Mouse (Mus musculus): ENCODE results near the gene Vangl2. TPM values are rescaled to one million over a fixed set of nuclear protein-coding genes. Genes with fewer than 3 reads are reported as not detected.
A peak's percentile ranks its signal among the peaks of the same experiment; 100 is the strongest.

The Vangl2 gene
- total RNA-seq, 2 experiments from 2014 or later = 0.42 to 1.6 TPM

GRCm38 (mm10) chr1:172010042-172010824 lies 18.0 kb downstream of the Vangl2 start:
- ATAC-seq (replicated peaks; ENCODE audit: low FRiP score, low TSS enrichment, poor library complexity, severe bottlenecking) = no peak

GRCm38 (mm10) chr1:172009406-172009805 lies 18.8 kb downstream of the Vangl2 start:
- ATAC-seq (replicated peaks; ENCODE audit: low FRiP score, low TSS enrichment, poor library complexity, severe bottlenecking) = no peak

- no peak for ATAC-seq (replicated peaks; ENCODE audit: low FRiP score, low TSS enrichment, poor library complexity, severe bottlenecking)
Observed at GRCm38 (mm10) chr1:172008351-172008750, 19.9 kb downstream of the Vangl2 start.

- ATAC-seq (replicated peaks; ENCODE audit: low FRiP score, low TSS enrichment, poor library complexity, severe bottlenecking) = no peak
Observed at GRCm38 (mm10) chr1:172007761-172008160, 20.5 kb downstream of the Vangl2 start.

- ATAC-seq (replicated peaks; ENCODE audit: low FRiP score, low TSS enrichment, poor library complexity, severe bottlenecking) = no peak
Observed at GRCm38 (mm10) chr1:172001665-172002064, 26.6 kb downstream of the Vangl2 start.

- ATAC-seq (replicated peaks; ENCODE audit: low FRiP score, low TSS enrichment, poor library complexity, severe bottlenecking) = peak; percentile 84
Observed at GRCm38 (mm10) chr1:172000641-172001040, 27.6 kb downstream of the Vangl2 start.

- no peak for ATAC-seq (replicated peaks; ENCODE audit: low FRiP score, low TSS enrichment, poor library complexity, severe bottlenecking)
Observed at GRCm38 (mm10) chr1:171998820-171999597, 29.2 kb downstream of the Vangl2 start.

GRCm38 (mm10) chr1:171996701-171997100 lies 31.5 kb downstream of the Vangl2 start:
- no peak for ATAC-seq (replicated peaks; ENCODE audit: low FRiP score, low TSS enrichment, poor library complexity, severe bottlenecking)

- peak; percentile 81 for ATAC-seq (replicated peaks; ENCODE audit: low FRiP score, low TSS enrichment, poor library complexity, severe bottlenecking)
Observed at GRCm38 (mm10) chr1:171994918-171995715, 33.1 kb downstream of the Vangl2 start.

GRCm38 (mm10) chr1:171994501-171994900 lies 33.7 kb downstream of the Vangl2 start:
- no peak for ATAC-seq (replicated peaks; ENCODE audit: low FRiP score, low TSS enrichment, poor library complexity, severe bottlenecking)

- ATAC-seq (replicated peaks; ENCODE audit: low FRiP score, low TSS enrichment, poor library complexity, severe bottlenecking) = no peak
Observed at GRCm38 (mm10) chr1:171992901-171993530, 35.2 kb downstream of the Vangl2 start.

GRCm38 (mm10) chr1:171991883-171992282 lies 36.4 kb downstream of the Vangl2 start:
- ATAC-seq (replicated peaks; ENCODE audit: low FRiP score, low TSS enrichment, poor library complexity, severe bottlenecking) = no peak

- ATAC-seq (replicated peaks; ENCODE audit: low FRiP score, low TSS enrichment, poor library complexity, severe bottlenecking) = no peak
Observed at GRCm38 (mm10) chr1:171984121-171984520, 44.1 kb downstream of the Vangl2 start.

- ATAC-seq (replicated peaks; ENCODE audit: low FRiP score, low TSS enrichment, poor library complexity, severe bottlenecking) = peak; percentile 52; the same call in 1 of the 2 replicates
Observed at GRCm38 (mm10) chr1:171983372-171984001, 44.8 kb downstream of the Vangl2 start.

- no peak for ATAC-seq (replicated peaks; ENCODE audit: low FRiP score, low TSS enrichment, poor library complexity, severe bottlenecking)
Observed at GRCm38 (mm10) chr1:171982740-171983139, 45.5 kb downstream of the Vangl2 start.

- no peak for ATAC-seq (replicated peaks; ENCODE audit: low FRiP score, low TSS enrichment, poor library complexity, severe bottlenecking)
Observed at GRCm38 (mm10) chr1:171982170-171982569, 46.1 kb downstream of the Vangl2 start.

GRCm38 (mm10) chr1:171979969-171980730 lies 48.1 kb downstream of the Vangl2 start:
- no peak for ATAC-seq (replicated peaks; ENCODE audit: low FRiP score, low TSS enrichment, poor library complexity, severe bottlenecking)

GRCm38 (mm10) chr1:171977891-171978290 lies 50.4 kb downstream of the Vangl2 start:
- ATAC-seq (replicated peaks; ENCODE audit: low FRiP score, low TSS enrichment, poor library complexity, severe bottlenecking) = no peak
